Mouse (Mus musculus): ENCODE measurements around the gene Olfr167. TPM values are rescaled to one million over a fixed set of nuclear protein-coding genes. Genes with fewer than 3 reads are reported as not detected.

The Olfr167 gene
- not detected in 2 replicates for polyA plus RNA-seq (2012)

DNA sequence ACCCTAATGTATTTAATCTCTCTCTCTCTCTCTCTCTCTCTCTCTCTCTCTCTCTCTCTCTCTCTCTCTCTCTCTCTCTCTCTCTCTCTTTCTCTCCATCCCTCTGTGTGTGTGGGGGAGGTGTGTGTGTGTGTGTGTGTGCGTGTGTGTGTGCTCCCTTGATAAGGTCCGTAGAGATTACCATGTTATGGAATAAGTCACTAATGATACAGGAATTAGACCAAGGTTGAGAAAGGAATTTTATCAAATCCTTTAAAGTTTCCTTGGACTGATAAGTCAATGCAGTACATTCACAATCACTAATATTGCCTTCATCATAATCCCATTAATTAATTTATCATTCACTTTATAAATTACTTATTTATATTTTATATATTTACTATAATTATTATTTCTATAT is at the start of gene Olfr167:
Gene Olfr167, minus strand, starts transcription at position 101 of the 400 bp plus-strand sequence.

DNA sequence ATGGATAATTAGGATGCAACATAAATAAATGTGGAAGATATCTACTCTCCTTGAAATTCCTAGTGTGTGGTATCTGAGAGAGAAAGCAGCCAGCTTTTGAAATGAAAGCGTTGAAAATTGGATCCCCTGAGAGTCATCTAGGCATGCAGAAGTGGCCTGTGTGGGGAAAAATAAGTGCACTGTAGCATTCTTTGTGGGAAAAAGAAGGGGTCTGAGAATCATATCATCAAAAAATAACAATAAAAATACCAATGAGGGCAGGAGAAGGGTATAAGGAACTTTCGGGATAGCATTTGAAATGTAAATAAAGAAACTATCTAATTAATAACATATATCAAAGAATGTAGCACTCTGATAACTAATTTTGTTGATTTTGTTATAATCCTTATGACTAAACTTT is 49.6 kb upstream of the Olfr167 start, which contains the start of gene Olfr169:
Gene Olfr169, minus strand, starts transcription at position 101 of the 400 bp plus-strand sequence.

GRCm38 (mm10) chr16:19535455-19535854 is 13.4 kb upstream of the Olfr167 start, which contains the start of gene Olfr168:
Olfr168 (minus strand) TSS chr16:19535555.

DNA sequence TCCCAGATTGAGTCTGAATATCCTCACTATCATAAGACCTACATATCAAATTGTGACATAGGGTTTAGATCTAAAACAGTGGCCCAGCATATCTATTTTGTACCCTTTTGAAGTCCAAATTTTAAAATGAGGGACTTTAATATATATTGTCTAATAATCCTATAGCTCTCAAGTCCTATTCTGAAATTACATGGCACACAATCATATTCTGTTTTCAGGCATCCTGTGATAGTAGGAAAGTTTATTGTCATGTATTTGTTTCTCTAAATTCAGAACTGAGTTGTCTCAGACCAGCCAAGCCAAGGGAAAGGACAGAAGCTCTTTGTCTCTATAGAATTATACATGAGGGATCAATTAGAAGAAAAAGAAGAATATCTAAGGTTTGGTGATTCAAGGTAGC is 38.7 kb downstream of the Olfr167 start, which contains the start of gene Olfr166:
Gene Olfr166, plus strand, starts transcription at position 301 of the 400 bp plus-strand sequence.

Other genes with a start within 250 kb of the Olfr167 start
- gene Olfr164, start 208.2 kb downstream of the Olfr167 start, polyA plus RNA-seq (2012) = not detected in 2 replicates
- not detected in 2 replicates for gene Olfr165, start 99.1 kb downstream of the Olfr167 start, polyA plus RNA-seq (2012)
- gene Olfr166, start 38.6 kb downstream of the Olfr167 start, polyA plus RNA-seq (2012) = not detected in 2 replicates
- gene Olfr168, start 13.3 kb upstream of the Olfr167 start, polyA plus RNA-seq (2012) = not detected in 2 replicates
- gene Olfr169, start 49.5 kb upstream of the Olfr167 start, polyA plus RNA-seq (2012) = not detected in 2 replicates
- gene Olfr170, start 89.6 kb upstream of the Olfr167 start, polyA plus RNA-seq (2012) = not detected in 2 replicates
- gene Olfr171, start 107.7 kb upstream of the Olfr167 start, polyA plus RNA-seq (2012) = not detected in 2 replicates
- gene Lamp3, start 184.1 kb upstream of the Olfr167 start, polyA plus RNA-seq (2012) = not detected in 2 replicates
- 1.8 and 1.9 TPM in 2 replicates for gene B3gnt5, start 237.9 kb upstream of the Olfr167 start, polyA plus RNA-seq (2012)

All from megakaryocyte-erythroid progenitor cell, adult 5 weeks (primary cell).